Mouse (Mus musculus): Measurements from ENCODE around the gene Dct. TPM values are rescaled to one million over a fixed set of nuclear protein-coding genes. Genes with fewer than 3 reads are reported as not detected.

Dct gene
- polyA plus RNA-seq (2015; fragmentation: Nextera tagmentation; extraction: Ambion mirVana), result 0.89 and 1.1 TPM in 2 replicates

DNA sequence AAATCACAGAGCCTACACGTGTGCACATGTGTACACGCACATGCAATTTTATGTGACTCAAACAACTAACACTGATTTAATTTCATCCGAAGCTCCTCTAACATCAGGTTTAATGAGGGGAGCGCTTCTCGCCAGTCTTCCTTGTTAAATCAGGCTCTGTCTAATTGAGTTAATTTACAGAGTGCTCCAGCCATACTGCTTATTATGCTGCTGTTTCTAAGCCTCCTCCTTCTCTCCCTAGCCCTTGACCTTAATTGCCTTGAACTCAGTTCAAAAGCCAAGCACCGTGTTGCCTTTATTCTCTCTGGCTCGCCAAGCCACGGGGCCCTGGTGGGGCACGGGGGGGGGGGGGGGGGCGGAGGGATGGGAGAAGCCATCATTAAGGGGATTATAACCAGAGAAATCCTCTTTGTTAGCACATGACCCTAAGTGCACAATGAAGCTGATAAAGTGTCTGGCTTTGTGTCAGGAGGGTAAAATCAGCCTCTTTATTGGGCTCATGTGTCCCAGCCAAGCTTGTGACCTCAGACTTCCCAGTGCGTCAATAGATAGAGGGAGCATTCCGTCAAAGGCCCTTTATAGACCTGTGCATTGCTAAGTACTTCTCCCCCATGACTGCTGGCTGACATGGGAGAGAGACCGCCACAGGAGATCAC, at the start of gene Dct:
Gene Dct, minus strand, starts transcription at position 270 of the 656 bp plus-strand sequence.
- Histone ChIP-seq H3K4me1 (replicated peaks) (peaks cover 21% of the 10 kb centered on the region), H3K27ac (no peak within 1 kb of the TSS), H3K4me3 (no peak within 1 kb of the TSS), H3K27me3 (peaks cover 61% of the 10 kb centered on the region), H3K36me3 (no peaks in the 10 kb centered on the region), H3K9me3 (no peaks in the 10 kb centered on the region), H3K4me2 (peak within 1 kb of the TSS; percentile 17), H3K9ac (no peak within 1 kb of the TSS)
- peak; percentile 63; the same call in 1 of the 2 replicates for ATAC-seq (ENCODE audit: low FRiP score)
- 23% methylated on average over 13 of the region's 13 CpGs for WGBS

- WGBS, result 86% methylated on average over 14 of the region's 14 CpGs
- no peak overlapping the region for H3K4me2 ChIP-seq
- H3K9ac ChIP-seq, result no peak overlapping the region
- no peaks in the 10 kb centered on the region for H3K4me1 ChIP-seq (replicated peaks)
- no peak for ATAC-seq (ENCODE audit: low FRiP score)
- H3K4me3 ChIP-seq, result no peak overlapping the region
- no peaks in the 10 kb centered on the region for H3K27me3 ChIP-seq
- H3K27ac ChIP-seq, result no peak overlapping the region
- no peaks in the 10 kb centered on the region for H3K36me3 ChIP-seq
- no peaks in the 10 kb centered on the region for H3K9me3 ChIP-seq
Measured at GRCm38 (mm10) chr14:118101227-118101990, 49.4 kb upstream of the Dct start.

DNA sequence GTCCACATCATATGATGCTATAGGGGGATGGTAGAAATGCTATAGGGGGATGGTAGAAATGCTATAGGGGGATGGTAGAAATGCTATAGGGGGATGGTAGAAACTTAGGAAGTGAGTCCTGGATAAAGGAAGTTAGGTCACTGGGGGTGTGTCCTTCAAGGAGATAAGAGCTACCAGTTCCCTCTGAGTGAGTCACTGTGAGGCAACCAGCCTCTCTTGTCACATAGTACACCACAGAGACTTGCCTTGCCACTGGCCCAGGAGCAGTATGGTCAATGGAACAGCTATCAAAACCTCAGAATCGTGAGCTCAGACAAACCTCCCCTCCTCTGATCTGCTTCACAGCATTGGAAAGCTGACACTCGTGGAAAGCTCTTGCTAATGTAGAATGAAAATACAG, 46.2 kb upstream of the Dct start:
- H3K27ac ChIP-seq, result no peak overlapping the region
- H3K9me3 ChIP-seq, result no peaks in the 10 kb centered on the region
- no peaks in the 10 kb centered on the region for H3K4me1 ChIP-seq (replicated peaks)
- no peaks in the 10 kb centered on the region for H3K36me3 ChIP-seq
- ATAC-seq (ENCODE audit: low FRiP score), result no peak
- H3K27me3 ChIP-seq, result no peaks in the 10 kb centered on the region
- no peak overlapping the region for H3K9ac ChIP-seq
- 68% methylated on average over 2 of the region's 2 CpGs for WGBS
- no peak overlapping the region for H3K4me3 ChIP-seq
- no peak overlapping the region for H3K4me2 ChIP-seq

DNA sequence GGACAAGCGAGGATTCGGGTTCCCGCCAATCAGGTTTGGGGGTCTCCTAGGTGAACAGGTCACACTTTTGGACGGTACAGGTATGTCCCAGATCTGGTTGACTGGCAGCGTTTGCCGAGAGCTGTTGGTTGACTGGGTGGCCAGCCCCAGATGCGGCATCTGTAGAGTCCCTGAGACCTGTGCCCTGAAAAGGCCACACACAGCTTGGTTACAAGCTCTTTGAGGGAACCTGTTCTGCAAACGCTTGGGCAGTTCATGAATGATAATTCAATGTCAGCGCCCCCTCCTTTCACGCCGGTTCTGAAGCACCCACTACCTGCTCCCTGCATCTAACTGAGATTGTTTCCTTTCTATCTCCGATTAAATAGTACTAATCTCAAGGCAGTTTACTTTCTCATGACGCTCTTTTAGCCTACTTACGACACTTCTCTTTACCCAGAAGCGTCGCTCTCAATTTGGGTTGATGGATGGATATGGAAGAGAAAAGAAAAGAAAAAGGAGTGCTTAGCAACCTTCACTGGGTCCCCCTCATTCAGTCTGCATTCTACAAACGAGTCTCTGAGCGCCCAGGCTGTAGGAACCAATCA, 37.9 kb upstream of the Dct start:
- no peak overlapping the region for H3K27ac ChIP-seq
- WGBS, result 1% methylated on average over 18 of the region's 18 CpGs

DNA sequence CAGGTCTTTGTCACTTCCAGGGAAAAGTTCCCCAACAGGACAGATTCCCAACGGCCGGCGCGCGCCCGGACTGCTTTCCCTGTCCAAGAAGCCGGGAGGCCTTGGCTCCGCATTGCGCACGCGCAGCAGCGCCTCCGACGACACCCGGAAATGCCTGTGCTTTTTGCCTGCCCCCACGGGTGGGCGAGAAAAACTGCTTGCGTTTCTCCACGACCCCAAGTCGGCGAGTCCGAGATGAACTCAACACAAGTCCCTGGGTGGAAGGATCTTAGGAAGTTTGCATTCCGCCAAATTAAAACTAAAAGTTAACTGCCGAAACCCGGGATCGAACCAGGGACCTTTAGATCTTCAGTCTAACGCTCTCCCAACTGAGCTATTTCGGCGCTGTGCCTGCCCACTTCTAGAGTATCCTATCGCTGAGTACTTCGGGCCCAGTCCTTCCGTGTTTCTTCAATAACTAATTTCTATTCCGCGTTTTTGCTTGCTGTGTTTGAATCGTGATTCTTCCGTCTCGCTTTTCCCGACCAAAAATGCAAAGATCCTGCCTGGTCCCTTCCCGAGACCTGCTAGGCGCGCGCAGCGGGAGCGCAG, 37.3 kb upstream of the Dct start:
- WGBS, result under 1% methylated on average over 44 of the region's 44 CpGs
- ATAC-seq (ENCODE audit: low FRiP score), result peak; percentile 80
- Histone ChIP-seq H3K4me3 (peak overlapping the region; percentile 60), H3K9me3 (no peaks in the 10 kb centered on the region), H3K4me1 (replicated peaks) (peaks cover 23% of the 10 kb centered on the region), H3K27ac (peak overlapping the region; percentile 77), H3K9ac (peak overlapping the region; percentile 75), H3K36me3 (no peaks in the 10 kb centered on the region), H3K4me2 (peak overlapping the region; percentile 67), H3K27me3 (no peaks in the 10 kb centered on the region)

More for the DNA sequence above, 37.9 kb upstream of the Dct start:
- peak overlapping the region; percentile 67 for H3K4me2 ChIP-seq
- H3K36me3 ChIP-seq, result no peaks in the 10 kb centered on the region
- H3K4me3 ChIP-seq, result peak overlapping the region; percentile 60
- peaks cover 23% of the 10 kb centered on the region for H3K4me1 ChIP-seq (replicated peaks)
- no peaks in the 10 kb centered on the region for H3K9me3 ChIP-seq
- ATAC-seq (ENCODE audit: low FRiP score), result peak; percentile 39
- H3K27me3 ChIP-seq, result no peaks in the 10 kb centered on the region
- peak overlapping the region; percentile 75 for H3K9ac ChIP-seq

DNA sequence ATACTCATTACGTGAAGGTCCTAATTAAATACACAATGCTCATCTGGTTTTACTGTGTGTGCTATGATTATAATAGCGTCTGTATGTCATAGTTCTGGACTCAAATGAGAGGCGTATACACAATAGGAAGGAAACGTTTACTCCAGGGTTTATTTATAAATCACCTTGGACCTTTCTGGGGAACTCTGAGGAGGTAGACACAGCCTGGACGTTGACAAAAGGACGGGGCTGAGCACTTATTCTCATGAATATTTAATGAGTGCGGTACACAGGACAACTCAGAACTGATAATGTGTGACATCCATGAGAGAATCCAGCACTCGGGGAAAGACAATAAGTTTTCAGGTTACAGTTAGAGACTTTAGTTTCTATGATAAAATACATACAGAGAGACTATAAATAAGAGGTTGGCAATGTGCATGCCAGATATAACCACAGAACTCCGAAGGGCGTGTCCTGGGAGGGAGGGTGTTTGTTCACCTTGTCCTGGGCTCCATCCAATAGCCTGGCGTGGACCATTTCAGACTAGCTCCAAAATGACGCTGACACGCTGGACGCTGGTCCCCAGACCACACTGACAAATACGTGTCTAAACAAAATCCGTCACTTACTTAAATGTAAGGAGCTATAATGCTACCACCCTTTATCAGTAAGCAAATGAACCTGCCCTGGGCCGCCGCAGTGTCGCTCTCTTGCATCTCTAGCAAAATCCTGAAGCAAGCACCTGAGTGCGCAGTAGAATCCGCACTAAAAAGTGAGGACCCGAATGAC, 36.6 kb upstream of the Dct start:
- peak; percentile 55 for ATAC-seq (ENCODE audit: low FRiP score)
- no peaks in the 10 kb centered on the region for H3K36me3 ChIP-seq
- no peaks in the 10 kb centered on the region for H3K27me3 ChIP-seq
- peak overlapping the region; percentile 60 for H3K4me3 ChIP-seq
- no peaks in the 10 kb centered on the region for H3K9me3 ChIP-seq
- WGBS, result 6% methylated on average over 22 of the region's 22 CpGs
- H3K9ac ChIP-seq, result peak overlapping the region; percentile 75
- H3K27ac ChIP-seq, result peak overlapping the region; percentile 77
- peaks cover 23% of the 10 kb centered on the region for H3K4me1 ChIP-seq (replicated peaks)
- peak overlapping the region; percentile 67 for H3K4me2 ChIP-seq

- no peak for ATAC-seq (ENCODE audit: low FRiP score)
Measured at GRCm38 (mm10) chr14:118086271-118087035, 34.4 kb upstream of the Dct start.

GRCm38 (mm10) chr14:118083851-118084250, 31.8 kb upstream of the Dct start:
- no peak for ATAC-seq (ENCODE audit: low FRiP score)

More at GRCm38 (mm10) chr14:118086271-118087035, 34.4 kb upstream of the Dct start:
- H3K9me3 ChIP-seq, result no peaks in the 10 kb centered on the region
- no peaks in the 10 kb centered on the region for H3K27me3 ChIP-seq
- H3K9ac ChIP-seq, result no peak overlapping the region
- 51% methylated on average over 5 of the region's 5 CpGs for WGBS
- no peak overlapping the region for H3K27ac ChIP-seq
- H3K36me3 ChIP-seq, result no peaks in the 10 kb centered on the region
- H3K4me2 ChIP-seq, result no peak overlapping the region
- peaks cover 23% of the 10 kb centered on the region for H3K4me1 ChIP-seq (replicated peaks)
- H3K4me3 ChIP-seq, result no peak overlapping the region

GRCm38 (mm10) chr14:118080606-118081005, 28.6 kb upstream of the Dct start:
- Histone ChIP-seq H3K36me3 (no peaks in the 10 kb centered on the region), H3K9me3 (no peaks in the 10 kb centered on the region), H3K4me3 (no peak overlapping the region), H3K4me2 (peak overlapping the region; percentile 22), H3K27me3 (no peaks in the 10 kb centered on the region), H3K4me1 (replicated peaks) (peaks cover 9% of the 10 kb centered on the region), H3K9ac (no peak overlapping the region), H3K27ac (no peak overlapping the region)
- WGBS, result 24% methylated on average over 11 of the region's 11 CpGs
- no peak for ATAC-seq (ENCODE audit: low FRiP score)

More at GRCm38 (mm10) chr14:118083851-118084250, 31.8 kb upstream of the Dct start:
- H3K36me3 ChIP-seq, result no peaks in the 10 kb centered on the region
- H3K4me3 ChIP-seq, result no peak overlapping the region
- no peak overlapping the region for H3K27ac ChIP-seq
- no peak overlapping the region for H3K4me2 ChIP-seq
- H3K9ac ChIP-seq, result no peak overlapping the region
- H3K4me1 ChIP-seq (replicated peaks), result peaks cover 27% of the 10 kb centered on the region
- H3K9me3 ChIP-seq, result no peaks in the 10 kb centered on the region
- H3K27me3 ChIP-seq, result no peaks in the 10 kb centered on the region
- WGBS, result 86% methylated on average over 6 of the region's 6 CpGs

DNA sequence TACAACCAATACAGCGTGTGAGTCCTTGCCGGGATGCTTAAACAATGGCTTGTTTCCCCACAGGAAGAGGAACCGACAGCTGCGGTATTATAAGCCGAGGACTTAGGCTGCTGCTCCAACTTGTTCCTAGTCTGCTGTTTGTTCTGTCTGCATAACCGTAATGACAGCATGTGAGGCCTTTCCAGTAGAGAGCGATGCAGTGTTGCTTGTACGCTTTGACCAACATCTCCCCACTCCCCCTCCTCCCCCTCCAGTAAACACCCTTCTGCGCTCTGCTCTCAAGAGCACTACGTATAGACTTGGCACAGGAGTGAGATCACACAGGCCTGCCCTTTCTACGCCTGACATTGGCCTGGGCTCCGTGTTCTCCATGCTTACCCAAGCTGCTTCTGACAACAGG, 18.1 kb upstream of the Dct start:
- Histone ChIP-seq H3K27me3 (no peaks in the 10 kb centered on the region), H3K27ac (no peak overlapping the region; the same call in 1 of the 2 replicates), H3K4me2 (no peak overlapping the region), H3K36me3 (no peaks in the 10 kb centered on the region), H3K9me3 (no peaks in the 10 kb centered on the region), H3K4me1 (replicated peaks) (no peaks in the 10 kb centered on the region), H3K9ac (no peak overlapping the region), H3K4me3 (no peak overlapping the region)
- no peak for ATAC-seq (ENCODE audit: low FRiP score)
- WGBS, result 78% methylated on average over 12 of the region's 12 CpGs

- no peak for ATAC-seq (ENCODE audit: low FRiP score)
- Histone ChIP-seq H3K9ac (no peak overlapping the region), H3K4me1 (replicated peaks) (no peaks in the 10 kb centered on the region), H3K27ac (no peak overlapping the region), H3K9me3 (no peaks in the 10 kb centered on the region), H3K36me3 (no peaks in the 10 kb centered on the region), H3K4me3 (no peak overlapping the region), H3K27me3 (no peaks in the 10 kb centered on the region), H3K4me2 (no peak overlapping the region)
- 84% methylated on average over 12 of the region's 12 CpGs for WGBS
Measured at GRCm38 (mm10) chr14:118069439-118070079, 17.5 kb upstream of the Dct start.
